Mouse (Mus musculus) CD8-positive naive resting alpha-beta T cell, adult 2 months (primary cell): ENCODE measurements around the gene Socs7.

Experiments used
- DNase-seq, 2 experiments: peaks; one replicate each; pipeline ENCODE4 v3.0.0; 2022; ENCODE audit warnings: low read depth in 2 of 2, low spot score in 2 of 2

Gene Socs7

DNA sequence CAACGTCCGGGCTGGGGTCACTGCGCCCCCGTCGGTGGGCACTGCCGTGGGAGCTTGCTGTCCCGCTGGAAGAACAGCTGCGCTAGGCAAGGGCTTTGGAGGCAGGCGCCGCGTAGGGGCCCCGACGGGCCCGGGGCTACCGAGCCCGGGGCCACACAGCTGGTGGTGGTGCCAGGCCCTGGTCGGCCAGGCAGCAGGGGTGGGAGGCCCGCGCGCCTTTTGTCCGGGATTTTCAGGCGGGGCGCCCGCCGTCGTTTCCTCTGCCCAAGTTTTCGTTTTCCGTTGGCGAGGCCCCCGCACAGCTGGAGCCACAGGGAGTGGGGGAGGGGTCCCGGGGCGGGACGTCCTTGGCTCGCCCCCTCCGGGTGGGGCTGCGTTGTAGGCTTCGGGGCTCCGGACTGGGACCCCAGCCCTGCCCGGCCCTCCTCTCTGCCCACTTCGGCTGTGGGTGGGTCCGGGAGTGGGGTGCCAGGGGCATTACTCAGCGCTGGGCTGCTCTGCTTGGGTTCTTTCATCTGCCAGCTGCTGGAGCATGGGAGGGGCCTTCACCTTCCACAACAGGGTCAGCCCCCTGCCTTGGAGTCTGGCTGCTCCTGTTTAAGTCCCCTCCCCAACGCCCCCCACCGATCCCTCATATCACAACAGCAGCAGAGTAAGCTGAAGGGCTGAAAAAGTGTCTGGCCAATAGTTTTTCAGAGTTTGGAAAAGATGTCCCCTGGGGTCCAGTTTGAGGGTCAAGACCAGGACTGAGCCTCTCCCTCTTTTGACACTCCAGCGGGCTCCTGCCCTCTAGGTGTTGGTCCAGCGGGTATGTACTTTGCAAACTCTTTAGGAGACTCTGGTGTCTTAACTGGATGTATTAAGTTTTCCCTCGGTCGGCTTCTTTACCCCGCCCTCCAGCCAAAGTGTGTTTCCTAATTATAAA, 53.6 kb downstream of the Socs7 start:
- DNase-seq = no peak

DNA sequence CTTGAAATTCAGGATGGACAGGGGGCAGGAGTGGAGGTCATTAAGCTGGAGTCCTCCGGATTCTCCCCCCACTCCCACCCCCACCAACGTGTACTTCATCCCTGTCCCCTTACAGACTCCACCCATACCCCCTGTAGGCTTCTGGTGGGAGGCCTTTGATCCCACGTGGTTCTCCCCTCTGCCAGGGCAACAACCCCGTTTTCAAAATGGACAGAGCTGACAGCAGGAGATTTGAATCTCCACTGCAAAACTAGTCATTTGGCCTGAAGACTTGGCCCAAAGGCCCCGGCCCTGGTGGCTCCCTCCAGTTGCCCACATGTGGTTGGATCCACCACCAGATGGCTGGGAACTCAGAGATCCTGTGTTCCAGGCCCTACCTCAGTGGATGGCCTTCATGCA, 54.3 kb downstream of the Socs7 start:
- no peak for DNase-seq

DNA sequence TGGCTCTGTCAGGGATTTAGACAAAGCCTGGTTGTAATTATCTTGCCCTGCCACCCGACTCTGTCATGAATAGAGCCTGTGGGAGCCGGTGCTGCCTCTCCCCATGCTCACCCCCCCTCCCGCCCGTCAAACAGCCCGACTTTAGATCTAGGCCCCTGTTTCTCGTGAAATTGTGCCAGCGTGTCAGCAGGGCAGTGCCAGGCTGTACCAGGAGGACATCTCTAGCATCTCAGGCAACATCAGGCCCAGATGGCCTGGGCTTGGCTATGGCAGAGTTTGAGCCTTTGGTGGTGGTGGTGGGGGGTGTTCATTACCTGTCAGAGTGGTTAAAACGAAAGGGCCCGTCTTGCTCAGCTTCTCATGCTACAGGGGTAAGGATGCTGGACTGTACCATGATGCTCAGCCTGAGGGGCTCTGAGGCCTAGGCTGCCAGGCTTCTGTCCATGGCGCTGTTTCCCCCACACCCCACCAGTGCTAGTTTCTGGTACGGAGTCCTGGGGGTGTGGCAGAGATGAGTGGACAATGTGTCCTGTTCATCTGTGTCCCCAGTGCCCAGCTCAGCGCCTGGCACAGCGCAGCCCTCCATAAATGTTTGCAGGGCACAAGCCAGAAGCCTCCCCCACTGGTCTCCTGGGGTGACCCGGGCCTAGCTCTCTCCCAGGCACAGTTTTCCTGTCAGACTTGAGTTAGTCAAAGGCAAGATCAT, 56.6 kb downstream of the Socs7 start:
- DNase-seq = no peak

DNA sequence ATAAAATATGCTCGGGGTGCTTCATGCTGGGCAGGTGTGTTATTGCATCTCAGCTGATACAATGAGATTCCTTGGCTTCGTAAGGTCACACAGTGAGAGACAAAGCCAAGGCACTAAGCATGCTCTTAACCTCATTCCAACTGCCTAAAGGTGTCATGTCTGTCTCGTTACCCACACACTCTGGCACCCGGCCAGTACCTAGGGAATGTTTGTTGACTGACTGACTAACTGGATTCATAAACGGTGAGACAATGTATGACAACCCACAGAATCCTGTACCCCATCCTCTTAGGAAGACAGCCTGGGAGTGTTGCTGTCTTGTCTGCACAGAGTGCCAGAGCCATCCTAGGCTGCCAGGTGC, 57.2 kb downstream of the Socs7 start:
- DNase-seq = no peak

DNA sequence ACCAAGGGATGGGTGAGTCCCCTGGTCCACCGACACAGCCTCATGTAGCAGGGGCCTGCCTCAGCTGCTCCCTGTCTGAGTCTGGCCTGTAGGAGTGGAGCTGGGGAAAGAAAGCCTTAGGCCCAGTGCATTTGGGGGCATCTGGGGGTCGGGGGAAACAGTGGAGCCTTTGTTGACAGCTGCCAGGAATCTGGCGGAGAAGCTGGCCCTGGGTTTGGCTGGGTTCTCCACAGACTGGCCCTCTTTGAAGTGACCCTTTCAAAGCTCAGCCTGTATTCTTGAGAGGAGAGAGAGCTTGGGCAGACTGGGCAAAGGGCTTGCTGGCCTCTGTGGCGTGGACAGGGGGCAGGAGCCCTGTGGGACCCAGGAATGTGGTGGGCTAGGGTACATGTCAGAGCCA, 60.2 kb downstream of the Socs7 start:
- no peak for DNase-seq

DNA sequence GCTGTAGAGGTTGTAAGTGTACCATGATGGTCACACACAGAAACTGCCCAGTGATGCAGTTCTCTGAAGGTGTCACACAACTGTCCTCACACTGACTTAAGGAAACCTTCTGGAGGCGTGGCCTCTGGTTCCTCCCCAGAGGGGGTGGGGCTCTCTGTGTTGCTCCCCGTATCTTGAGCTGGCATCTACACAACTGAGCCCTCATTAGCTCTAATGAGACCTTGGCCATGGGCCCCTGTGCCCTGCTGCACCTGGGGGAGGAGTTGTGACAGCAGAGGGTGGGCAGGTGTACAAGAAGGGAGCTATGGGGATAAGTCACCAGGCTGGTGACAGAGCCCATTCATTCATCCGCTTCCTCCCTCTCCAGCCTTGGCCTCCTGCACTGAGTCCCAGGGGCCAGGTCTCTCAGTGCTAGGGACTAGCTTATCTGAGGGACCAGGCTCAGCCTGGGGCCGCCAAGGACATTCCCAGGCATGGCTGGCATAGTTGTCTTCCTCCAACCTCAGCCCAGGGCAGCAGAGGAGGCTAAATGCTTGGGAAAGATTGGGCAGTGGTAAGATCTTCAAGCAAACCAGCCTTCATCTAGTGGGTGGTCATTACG, 61.8 kb downstream of the Socs7 start:
- DNase-seq = no peak

DNA sequence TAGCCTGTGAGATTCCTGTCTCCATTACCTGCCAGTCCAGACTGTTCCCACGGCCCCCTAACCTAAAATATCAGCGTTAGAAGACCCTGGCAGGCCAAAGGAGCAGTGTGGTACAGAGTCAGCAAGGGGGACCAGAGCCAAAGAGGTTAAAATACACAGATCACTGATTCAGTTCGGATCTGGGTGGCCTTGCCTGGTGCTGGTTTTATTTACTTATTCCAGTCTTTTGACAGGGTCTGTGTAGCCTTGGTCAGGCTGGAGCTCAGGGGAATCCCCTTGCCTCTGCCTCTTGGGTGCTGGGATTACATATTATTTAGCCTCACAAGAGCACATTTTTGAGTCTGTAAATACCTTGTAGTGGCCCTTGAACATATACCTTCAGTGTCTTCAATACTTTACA, 62.5 kb downstream of the Socs7 start:
- no peak for DNase-seq

DNA sequence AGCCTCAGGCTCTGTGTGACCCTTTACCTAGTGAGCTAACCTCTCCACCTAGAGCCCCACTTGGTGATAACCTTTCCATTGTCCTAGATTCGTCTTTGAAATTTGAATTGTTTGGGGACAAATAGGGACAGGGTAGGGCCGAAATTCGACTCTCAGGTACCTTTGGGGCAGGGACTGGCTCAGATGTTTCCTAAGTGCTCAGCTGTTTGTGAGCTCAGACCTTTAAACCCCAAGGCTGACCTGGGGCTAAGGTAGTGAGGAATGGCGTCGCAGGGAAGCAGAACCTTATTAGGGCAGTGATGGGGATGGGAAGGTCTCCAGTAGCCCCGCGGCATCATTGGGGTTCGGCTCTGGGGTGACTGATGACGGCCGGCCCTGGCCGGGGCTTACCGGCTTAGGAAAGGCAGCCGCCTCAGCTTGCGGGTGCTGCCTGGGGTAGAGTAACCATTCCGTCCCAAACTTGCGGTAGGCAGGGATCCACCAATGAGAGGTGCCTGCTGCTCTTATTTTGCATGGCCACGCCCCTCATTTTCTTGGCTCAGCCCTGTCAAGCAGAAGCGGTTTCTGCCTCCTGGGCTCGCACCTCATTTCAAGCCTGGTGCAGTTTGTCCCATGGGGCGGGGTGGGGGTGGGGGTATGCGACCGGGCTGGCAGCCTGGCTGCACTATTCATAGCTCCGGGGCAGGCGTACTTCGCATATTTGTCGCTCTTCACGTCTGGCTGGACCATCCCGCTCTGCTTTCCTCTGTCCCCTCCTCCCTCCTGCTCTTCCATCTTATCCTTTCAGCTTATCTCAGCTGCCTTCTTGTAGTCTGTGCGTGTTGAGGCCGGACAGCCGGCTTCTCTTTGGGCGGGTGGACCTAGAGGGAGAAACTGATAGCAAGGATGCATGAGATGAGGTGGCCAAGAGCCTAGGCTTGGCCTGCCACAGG, 65.7 kb downstream of the Socs7 start:
- DNase-seq = no peak

DNA sequence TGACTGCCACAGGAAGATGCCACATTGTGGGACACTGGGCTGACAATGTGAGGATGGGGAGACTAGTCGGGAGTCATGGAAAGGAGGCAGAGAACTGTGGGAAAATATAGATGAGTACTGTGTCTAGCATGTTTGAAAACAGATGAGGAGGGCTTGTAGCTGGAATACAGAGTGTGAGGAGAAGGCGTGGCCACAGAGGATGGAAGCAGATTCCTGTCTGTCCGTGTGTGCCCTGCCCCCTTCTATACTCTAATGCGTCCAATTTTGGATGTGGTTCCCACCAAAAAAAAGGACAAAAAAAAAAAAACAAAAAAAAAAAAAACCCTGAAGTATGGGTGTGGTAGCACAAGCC, 66.4 kb downstream of the Socs7 start:
- DNase-seq = no peak

DNA sequence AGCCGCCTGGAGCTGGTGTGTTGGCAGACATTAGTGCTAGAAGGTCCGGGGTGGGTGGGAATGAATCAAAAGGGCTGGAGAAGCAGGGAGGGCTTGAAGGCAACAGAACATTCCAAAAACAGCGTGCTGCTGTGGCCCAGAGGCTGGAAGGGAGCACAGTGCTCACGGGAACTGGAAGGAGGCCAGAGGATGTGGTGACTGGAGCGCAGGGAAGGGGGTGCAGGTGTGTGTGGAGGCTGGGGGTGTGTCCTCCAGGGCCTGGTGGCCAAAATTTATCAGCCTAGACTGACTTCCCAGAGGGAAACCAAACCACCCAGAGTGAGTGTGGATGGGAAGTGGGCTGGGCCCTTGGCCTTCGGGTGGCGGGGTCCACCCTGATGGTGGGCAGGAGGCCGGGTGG, 67.3 kb downstream of the Socs7 start:
- no peak for DNase-seq

DNA sequence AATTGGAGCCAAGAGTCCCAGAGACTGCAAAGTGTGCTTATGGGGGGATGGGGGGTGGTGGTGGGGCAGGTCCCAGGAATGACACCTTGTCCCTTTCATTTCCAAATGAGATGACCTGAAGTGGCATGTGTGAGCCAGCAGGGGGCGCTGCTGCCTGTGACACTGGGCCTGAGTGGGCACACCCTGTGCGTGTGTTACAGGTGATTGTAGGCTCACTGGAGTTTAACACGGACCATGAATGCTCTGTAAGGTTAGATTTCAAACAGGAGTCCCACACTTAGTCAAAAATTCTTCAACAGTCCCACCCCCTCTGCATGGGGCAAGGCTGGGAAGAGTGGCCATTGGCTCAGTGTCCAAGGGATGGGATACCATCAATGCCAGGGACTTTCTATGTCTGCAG, 69.7 kb downstream of the Socs7 start:
- peak; percentile 69 to 74 for DNase-seq

DNA sequence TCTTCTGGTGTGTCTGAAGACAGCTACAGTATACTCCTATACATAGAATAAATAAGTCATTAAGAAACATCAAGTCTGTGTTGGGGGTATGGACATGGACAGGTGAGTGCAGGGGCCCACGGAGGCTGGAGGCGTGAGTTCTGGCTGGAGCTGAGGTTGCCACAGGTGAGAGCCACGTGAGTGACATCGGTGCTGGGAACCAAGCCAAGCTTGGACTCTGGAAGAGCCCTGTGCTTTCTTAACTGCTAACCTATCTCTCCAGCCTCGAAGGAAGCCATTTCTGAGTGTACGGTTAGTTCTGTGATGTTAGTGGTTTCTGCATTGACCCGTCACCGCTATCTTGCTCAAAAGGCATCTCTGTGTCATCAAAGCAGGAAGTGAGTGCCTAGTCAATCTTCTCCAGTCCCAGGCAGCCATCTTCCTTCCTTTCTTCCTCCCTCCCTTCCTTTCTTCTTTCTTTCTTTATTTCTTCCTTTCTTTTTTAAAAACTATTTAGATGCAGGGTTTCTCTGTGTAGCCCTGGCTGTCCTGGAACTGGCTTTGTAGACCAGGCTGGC, 70.7 kb downstream of the Socs7 start:
- DNase-seq = no peak

DNA sequence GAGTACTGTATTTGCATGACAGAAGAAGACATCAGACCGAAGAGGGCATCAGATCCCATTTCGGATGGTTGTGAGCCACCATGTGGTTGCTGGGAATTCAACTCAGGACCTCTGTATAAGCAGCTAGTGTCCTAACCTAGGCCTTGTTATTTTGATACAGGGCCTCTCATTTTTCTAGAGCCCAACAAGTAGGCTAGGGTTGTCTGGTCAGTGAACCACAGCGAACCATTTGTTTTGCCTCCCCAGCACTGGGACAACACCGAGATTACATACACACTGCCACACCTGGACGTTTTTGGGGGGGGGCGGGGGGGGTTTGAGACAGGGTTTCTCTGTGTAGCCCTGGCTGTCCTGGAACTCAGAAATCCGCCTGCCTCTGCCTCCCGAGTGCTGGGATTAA, 71.8 kb downstream of the Socs7 start:
- DNase-seq = no peak

DNA sequence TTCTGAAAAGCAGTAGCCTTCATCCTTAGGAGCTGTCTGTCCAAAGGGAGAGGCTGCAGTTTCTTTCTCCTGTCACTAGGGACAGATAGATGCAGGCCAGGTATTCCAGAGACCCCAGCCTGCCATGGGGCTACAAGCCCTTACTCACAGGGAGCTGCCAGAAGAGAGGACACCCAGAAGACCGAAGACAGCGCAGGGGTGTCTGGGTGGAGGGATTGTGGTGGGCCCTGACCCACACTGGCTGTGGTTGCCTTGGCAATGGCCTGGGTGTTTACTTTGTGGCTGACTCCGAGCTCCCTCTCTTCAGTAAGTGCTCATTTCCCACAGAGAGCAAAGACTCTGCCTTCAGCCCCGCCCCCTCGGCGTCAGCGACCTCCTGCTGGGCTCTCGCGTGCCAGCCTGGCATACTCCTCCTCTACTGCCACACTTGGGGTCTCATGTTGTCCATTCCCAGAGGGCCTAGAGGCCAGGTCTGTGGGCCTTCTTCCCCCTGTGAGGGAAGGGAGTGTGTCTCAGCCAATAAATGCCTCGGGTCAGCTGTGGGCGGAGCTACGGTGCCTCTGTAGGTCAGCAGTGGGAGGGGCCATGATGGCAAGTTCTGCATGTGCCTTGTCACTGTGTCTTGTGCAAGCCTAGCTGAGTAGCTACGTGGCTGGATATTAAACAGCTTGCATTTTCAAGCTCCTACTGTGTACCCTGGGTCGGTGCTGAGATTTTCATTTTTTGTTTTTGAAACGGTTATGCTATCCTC, 72.5 kb downstream of the Socs7 start:
- peak; percentile 78 to 82 for DNase-seq

DNA sequence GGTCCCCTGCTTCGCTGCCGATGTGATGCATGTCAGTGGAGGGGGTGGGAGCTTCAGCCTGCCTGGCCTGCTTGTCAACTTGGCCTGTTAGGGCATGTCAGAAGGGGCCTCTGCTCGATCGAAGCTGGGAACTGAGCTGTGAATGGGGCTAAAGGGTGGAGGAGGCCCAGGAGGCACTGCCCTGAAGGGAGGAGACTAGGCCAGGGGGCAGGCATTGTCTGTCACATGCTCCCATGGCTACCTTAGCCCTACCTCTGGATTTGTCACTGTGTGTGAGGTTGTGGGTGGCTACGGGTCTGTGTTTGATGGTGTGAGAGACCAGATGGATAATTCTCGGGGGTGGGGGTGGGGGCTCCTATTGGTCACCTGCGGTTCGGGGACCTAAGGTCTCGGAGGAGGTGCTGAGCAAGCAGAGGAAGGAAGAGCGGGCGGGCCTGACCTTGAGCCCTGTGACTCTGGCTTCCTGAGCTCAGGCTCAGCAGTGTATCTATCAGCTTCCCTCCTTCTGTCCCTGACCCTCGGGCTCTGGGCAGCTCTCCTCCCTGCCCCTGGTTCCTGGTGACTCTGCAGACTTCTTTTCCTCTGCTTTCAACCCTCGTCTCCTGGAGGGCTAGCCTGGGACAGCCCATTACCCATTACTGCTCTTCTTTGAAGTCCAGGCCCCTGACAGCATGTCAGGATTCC, 73.6 kb downstream of the Socs7 start:
- DNase-seq = no peak

DNA sequence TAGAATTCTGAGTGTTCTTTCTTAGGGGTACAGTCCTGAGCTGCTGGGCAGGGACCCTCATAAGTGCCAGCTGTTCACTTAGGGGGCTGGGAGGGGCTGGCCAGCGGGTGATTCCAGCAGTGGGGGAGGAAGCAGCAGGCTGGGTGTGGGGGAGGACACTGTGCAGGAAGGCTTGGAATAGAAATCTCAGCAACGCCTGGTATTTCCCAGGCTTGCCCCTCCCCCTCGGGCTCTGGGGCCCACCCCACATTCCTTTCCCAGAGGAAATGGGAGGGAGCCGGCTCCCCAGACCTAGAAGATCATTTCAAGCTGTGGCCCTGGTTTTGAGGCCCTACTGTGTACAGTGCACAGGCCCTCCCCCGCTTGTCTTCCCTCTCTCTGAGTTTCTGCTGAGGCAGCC, 75.4 kb downstream of the Socs7 start:
- no peak for DNase-seq

DNA sequence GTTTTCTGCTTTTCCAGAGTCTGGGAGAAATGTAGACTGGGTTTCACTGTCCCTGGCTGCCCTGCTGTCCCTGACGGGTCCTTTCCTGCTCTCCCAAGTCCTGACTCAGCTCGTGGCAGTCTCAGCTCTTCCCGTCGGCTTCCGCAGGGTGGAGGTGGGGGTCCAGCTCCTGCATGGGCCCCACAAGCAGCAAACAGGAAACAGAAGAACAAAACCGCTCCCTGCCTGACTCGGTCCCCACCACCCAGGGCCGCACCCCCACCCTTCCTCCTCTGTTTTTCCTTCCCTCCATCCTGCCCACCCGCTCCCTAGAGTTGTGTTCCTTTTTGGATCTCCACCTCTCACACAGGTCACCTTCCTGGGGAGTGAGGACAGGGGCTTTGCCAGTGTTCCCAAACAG, 76.5 kb downstream of the Socs7 start:
- DNase-seq = no peak

DNA sequence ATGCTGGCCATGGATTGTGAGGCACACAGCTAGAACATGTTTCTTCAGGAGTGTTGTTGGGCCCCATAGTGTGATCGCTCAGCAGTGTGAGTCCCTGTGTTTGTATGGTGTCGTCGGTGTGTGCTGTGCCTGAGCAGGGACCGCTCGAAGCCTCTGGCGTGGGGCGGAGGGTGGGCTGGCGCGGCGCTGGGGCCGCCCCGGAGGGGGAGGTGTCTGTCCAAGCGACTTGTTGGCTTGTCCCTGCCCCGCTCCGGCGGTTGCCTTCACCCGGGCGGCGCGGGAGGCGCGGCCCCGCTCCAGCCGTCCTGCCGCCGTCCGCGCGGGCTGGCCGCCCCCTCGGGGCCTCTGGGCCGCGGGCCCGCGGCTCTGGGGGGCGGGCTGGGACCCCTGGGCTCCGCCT, 77.6 kb downstream of the Socs7 start:
- DNase-seq = no peak

DNA sequence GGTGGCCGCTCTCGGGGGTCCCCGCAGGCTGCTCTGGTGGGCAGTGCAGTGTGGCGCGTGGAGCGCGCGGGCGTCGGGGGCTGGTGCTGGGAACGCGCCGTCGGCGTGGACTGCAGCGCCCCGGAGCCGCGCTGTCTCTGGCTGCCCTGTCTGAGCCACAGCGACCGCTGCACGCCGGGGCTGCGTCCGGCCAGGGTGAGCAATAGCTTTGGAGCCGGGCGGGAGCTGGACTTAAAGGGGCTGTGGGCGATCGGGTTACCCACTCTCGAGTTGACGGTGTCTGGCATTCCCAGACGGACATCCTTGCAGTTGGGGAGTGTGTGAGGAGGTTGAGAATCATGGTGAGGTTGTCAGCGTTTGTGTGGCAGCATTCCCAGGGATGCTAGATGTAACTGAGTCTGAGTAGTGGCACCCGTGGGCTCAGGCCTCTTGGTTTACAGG, 78.1 kb downstream of the Socs7 start:
- DNase-seq = no peak
